Mouse (Mus musculus): ENCODE measurements around the gene Gng7.
A peak's percentile ranks its signal among the peaks of the same experiment; 100 is the strongest.

Gng7 gene

GRCm38 (mm10) chr10:81025639-81026275 is 11.0 kb upstream of the Gng7 start, which contains the start of gene Diras1:
Diras1 (minus strand) TSS chr10:81025662.
- DNase-seq (ENCODE audit: low spot score) = no peak

- no peak for DNase-seq (ENCODE audit: low spot score)
Observed at GRCm38 (mm10) chr10:81025047-81025621, 10.4 kb upstream of the Gng7 start.

DNA sequence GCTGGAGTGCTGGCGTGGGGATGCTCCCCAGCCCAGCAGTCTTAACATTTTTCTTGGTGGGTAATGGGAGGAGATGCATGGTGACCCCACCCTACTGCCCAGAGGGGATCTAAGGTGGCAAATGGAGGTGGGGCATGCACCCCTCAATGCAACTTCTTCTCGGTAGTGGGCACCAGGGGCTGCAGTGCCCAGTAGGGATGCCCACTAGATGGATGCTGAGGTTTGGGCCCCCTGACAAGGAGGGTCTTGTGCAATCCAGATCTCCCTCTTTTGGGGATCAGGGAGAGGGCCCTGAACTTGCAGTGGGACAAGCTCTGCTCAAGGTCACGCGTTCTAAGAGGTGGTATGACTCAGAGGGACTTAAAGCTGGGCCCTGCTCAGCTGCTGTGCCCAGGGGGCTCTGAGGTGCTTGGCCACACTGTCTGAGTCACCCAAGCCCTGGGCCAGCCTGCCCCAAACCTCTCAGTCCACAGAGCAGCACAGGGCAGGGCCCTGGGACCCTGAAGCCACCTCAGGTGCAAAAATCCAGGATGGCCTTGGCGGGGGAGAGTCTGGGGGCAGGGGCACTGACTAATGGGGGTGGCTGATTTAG is 9.7 kb upstream of the Gng7 start:
- no peak for DNase-seq (ENCODE audit: low spot score)

DNA sequence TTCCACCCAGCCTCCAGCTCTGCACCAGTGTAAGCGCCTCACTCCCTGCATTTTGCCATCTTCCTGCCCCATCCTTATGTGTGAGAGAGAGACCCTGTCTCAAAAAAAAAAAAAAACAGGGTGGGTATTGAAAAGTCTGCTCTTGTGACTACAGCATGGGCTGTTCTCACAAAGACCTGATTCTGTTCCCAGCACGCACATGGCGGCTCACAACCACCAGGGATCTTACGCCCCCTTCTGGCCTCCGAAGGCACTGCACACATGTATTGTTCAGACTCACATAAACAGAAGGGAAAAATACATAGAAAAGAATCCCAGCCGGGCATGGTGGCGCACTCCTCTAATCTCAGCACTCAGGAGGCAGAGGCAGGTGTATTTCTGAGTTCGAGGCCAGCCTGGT is 8.0 kb upstream of the Gng7 start:
- DNase-seq (ENCODE audit: low spot score) = no peak

GRCm38 (mm10) chr10:81021547-81022110 is 6.9 kb upstream of the Gng7 start:
- no peak for DNase-seq (ENCODE audit: low spot score)

DNA sequence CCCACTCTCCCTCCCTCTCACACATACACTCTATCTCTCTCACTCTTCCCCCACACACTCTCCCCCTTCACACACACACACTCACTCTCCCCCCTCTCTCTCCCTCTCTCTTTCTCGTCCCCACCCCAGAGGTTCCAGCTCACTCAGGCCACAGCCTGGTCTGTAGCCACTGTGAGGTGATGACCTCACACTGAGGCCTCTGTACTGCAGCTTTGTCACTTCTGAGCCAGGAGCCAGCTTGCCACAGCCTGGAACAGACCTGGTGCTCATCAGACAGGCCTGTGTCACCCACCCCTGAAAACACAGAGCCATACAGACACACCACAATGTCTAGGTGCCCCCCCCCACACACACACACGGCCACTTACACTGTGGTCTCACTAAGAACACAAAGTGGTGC is 5.5 kb upstream of the Gng7 start:
- DNase-seq (ENCODE audit: low spot score) = no peak

GRCm38 (mm10) chr10:81019687-81020086 is 4.9 kb upstream of the Gng7 start:
- no peak for DNase-seq (ENCODE audit: low spot score)

DNA sequence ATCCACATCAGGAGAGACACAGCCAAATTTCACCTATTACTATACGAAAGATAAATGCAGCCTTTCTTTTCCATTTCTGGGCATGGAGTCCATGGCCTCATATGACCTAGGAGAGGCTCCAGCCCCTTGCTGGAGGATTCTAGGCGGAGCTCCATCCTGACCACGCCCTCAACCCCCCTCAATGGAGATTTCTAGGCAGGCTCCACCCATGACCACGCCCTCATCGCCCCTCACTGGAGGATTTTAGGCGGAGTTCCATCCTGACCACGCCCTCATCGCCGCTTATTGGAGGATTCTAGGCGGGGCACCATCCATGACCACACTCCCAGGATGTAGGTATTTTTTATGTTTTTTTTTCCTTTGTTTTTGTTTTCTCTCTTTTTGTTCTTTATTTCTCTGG is 3.6 kb upstream of the Gng7 start:
- peak; percentile 58 for DNase-seq (ENCODE audit: low spot score)

DNA sequence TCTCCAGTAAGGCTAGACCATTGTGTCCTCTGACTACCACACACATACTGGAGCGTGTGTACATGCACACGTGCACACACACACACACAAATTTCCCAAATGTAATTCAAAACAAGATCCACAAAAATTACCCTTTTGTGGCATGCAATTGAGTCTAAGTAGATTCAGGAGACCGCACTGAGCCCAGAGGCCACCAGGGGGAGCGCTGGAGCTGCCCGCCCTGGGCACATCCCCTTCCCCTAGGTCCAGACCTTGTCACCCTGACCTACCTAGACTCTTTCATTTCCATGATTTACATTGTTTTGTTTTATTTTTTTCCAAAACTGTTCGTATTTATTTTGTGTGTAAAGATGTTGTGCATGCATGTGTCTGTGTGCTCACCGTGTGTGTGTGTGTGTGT is 1.9 kb upstream of the Gng7 start:
- peak; percentile 48 for DNase-seq (ENCODE audit: low spot score)

DNA sequence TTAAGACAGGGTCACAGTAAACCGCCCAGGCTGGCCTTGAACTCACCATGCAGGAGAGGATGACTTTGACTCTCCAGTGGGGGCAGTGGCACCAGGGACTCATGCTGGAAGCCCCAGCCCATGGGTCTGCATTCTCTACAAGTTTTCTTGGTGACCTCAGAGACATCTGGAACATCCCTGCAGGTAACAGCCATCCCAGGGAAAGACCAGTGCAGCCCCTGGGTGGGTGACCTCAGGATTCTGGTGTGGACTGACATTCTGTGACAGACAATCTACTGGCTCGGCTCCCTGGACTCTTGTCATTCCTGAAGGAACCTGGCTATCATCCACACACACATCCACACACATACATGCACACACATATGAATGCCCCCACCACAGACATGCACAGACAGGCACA is 921 bp upstream of the Gng7 start:
- DNase-seq (ENCODE audit: low spot score) = no peak

DNA sequence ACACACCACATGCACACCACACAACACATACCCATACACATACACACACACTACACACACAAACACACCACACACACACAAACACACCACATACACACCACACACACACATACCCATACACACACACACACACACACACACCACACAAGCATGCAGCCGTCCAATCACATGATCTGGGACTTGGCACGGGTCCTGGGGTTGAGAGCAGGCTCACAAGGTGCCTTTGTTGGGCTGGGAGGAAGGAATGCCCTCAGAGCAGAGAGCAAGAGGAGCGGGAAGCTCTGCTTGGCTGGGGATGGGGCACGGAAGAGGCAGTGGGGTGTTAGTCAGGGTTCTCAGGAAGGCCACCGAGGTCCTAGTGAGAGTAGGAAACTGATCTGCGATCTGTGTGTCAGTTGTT is 3.9 kb downstream of the Gng7 start:
- no peak for DNase-seq (ENCODE audit: low spot score)

DNA sequence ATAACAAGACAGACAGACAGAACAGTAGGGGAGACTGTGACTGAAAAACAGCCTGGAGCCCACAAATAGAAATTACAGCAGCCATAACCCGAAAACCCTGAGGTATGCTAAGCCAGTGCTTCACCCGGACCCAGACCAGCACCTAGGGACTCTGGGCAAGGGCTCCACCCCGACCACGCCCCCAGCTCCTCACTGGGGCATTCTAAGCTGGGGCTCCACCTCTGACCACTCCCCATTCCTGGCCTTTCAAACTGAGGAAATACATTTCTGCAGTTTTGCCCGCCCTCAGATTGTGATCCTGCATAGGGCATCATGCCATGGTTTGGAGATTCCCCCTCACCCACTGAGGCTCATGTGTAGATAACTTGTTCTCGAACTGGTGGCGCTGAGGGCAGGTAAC is 7.5 kb downstream of the Gng7 start:
- no peak for DNase-seq (ENCODE audit: low spot score)

GRCm38 (mm10) chr10:81006005-81006677 is 8.6 kb downstream of the Gng7 start:
- no peak for DNase-seq (ENCODE audit: low spot score)

- DNase-seq (ENCODE audit: low spot score) = no peak
Observed at GRCm38 (mm10) chr10:81001161-81001560, 13.6 kb downstream of the Gng7 start.

GRCm38 (mm10) chr10:81000197-81001062 is 14.3 kb downstream of the Gng7 start:
- no peak for DNase-seq (ENCODE audit: low spot score)

GRCm38 (mm10) chr10:80999362-81000196 is 15.2 kb downstream of the Gng7 start:
- DNase-seq (ENCODE audit: low spot score) = peak; percentile 86

GRCm38 (mm10) chr10:80998778-80999177 is 16.0 kb downstream of the Gng7 start:
- peak; percentile 82 for DNase-seq (ENCODE audit: low spot score)

- no peak for DNase-seq (ENCODE audit: low spot score)
Observed at GRCm38 (mm10) chr10:80998021-80998420, 16.7 kb downstream of the Gng7 start.

DNA sequence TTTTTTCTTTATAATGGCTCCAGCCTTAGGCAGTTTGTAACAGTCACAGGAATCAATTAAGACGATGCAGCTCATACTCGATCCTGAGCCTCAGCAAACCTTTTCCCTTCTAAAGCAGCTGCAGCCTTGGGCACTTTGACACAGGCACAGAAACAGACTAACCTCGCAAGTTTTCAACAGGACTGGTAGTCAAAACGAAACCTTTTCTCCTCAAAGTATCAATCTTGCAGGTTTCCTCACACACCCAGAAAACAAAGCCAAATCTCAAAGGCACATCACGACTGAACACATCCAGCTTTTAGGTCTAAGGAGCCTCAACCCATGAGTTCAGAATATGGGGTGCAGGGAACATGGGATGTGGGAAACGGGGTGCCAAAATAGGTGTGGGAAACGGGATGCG is 17.4 kb downstream of the Gng7 start:
- no peak for DNase-seq (ENCODE audit: low spot score)

DNA sequence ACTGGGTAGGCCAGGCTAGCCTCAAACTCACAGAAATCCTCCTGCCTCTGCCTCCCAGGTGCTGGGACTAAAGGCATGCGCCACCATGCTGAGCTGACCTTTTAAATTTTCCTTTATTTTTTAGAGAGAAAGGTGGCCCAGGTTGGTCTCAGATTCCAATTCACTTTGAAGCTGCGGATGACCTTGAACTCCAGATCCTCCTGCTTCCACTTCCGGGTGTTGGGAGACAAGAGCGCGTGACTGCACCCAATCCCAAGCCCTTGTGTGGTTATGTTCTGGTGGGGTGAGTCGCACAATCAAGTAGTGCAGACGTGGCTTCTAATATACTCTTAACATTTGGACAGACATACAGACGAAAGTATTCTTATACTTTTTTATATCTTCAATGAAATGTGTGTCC is 18.2 kb downstream of the Gng7 start:
- no peak for DNase-seq (ENCODE audit: low spot score)

DNA sequence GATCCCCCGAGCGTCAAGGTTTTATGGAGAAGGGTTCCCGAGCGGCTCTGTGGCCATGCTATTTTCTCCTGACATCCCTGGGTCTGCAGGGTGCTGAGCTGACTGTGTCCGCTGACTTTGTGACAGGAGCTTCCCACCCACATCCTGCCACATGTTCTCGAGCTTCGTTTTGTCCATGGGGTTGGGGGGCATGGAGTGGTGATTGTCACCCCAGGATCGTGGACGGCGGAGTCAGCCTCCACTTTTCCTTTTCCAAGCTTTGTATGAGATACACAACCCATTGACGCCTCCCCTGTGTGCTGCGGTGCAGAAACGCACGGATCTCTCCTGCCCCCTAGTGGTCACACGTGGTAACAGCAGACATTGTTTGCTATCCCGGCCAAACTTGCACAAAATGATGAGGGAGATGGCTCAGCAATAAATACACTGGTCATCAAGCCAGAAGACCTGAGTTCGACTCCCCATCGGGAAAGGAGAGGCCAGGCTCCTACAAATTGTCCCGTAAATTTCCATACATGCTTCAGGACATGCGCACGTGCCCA is 19.6 kb downstream of the Gng7 start:
- DNase-seq (ENCODE audit: low spot score) = peak; percentile 89
